Mouse (Mus musculus) kidney, adult 11 months (tissue): Measurements from ENCODE around the gene Tmprss4.

ENCODE experiments used
- DNase-seq: peaks from one replicate; pipeline ENCODE4 v3.0.0; 2022

The Tmprss4 gene

GRCm38 (mm10) chr9:45136442-45137169 lies 67.3 kb downstream of the Tmprss4 start:
- DNase-seq, result peak; percentile 45

GRCm38 (mm10) chr9:45133484-45134310 lies 70.2 kb downstream of the Tmprss4 start:
- DNase-seq, result peak; percentile 70

- DNase-seq, result no peak
Measured at GRCm38 (mm10) chr9:45130119-45130518, 73.8 kb downstream of the Tmprss4 start.

- no peak for DNase-seq
Measured at GRCm38 (mm10) chr9:45126941-45127340, 77.0 kb downstream of the Tmprss4 start.

GRCm38 (mm10) chr9:45125211-45125610 lies 78.7 kb downstream of the Tmprss4 start:
- no peak for DNase-seq
